Mouse (Mus musculus): ENCODE results near the gene Zfp978.
"Not testable (repeated sequence)": the region's sequence is repeated elsewhere in the genome, so short reads cannot be mapped to it uniquely, and the experiment has no call there.

DNA sequence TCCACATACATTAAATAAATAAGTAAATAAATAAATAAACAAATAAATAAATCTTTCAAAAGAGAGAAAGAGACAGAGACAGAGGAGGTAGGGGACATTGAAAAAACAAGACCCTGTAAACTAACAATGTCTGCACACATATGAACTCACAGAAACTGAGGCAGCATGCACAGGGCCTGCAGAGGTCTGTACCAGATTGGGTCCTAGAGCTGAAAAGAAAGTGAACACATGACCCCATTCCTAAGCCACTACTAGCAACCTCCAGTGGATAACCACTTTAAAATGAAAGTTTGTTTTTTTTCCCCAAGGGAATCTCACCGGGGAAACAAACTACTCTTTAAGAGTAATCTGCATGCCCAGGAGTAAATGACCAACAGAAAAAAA, 41.4 kb downstream of the Zfp978 start:
- TF ChIP-seq CTCF, POLR2A (IDR thresholded peaks at IDR 0.05; ENCODE audit: extremely low read depth, insufficient read depth, low read length): not testable (repeated sequence)

Data from cortical plate, adult 2 months (tissue).